Mouse (Mus musculus): ENCODE data around the gene Pnpla2. TPM values are rescaled to one million over a fixed set of nuclear protein-coding genes. Genes with fewer than 3 reads are reported as not detected.

The Pnpla2 gene
- polyA plus RNA-seq, 1 experiment = 436 TPM

GRCm38 (mm10) chr7:141432186-141432611 is 22.8 kb upstream of the Pnpla2 start:
- no peak overlapping the region for H3K27ac ChIP-seq (ENCODE audit: control insufficient read depth, insufficient read depth, low read depth, low read length)
- no peak overlapping the region for H3K4me3 ChIP-seq (ENCODE audit: control insufficient read depth, low read depth, low read length)
- no peaks in the 10 kb centered on the region for H3K27me3 ChIP-seq (ENCODE audit: control insufficient read depth, insufficient read depth, low read length)
- no peak for TF ChIP-seq CTCF (IDR thresholded peaks at IDR 0.05; ENCODE audit: control insufficient read depth, insufficient read depth, insufficient replicate concordance, low read depth, low read length)
- no peak for TF ChIP-seq POLR2A (IDR thresholded peaks at IDR 0.05; ENCODE audit: control insufficient read depth, low read depth, low read length)
- H3K4me1 ChIP-seq (ENCODE audit: control insufficient read depth, insufficient read depth, low read length) = peaks cover 6% of the 10 kb centered on the region
- H3K36me3 ChIP-seq (ENCODE audit: control insufficient read depth, insufficient read depth, low read length) = no peaks in the 10 kb centered on the region

- Histone ChIP-seq H3K4me3 (ENCODE audit: control insufficient read depth, low read depth, low read length) (no peak overlapping the region), H3K27me3 (ENCODE audit: control insufficient read depth, insufficient read depth, low read length) (no peaks in the 10 kb centered on the region), H3K4me1 (ENCODE audit: control insufficient read depth, insufficient read depth, low read length) (peaks cover 8% of the 10 kb centered on the region), H3K36me3 (ENCODE audit: control insufficient read depth, insufficient read depth, low read length) (no peaks in the 10 kb centered on the region), H3K27ac (ENCODE audit: control insufficient read depth, insufficient read depth, low read depth, low read length) (no peak overlapping the region)
- no peak for TF ChIP-seq CTCF (IDR thresholded peaks at IDR 0.05; ENCODE audit: control insufficient read depth, insufficient read depth, insufficient replicate concordance, low read depth, low read length)
- no peak for TF ChIP-seq POLR2A (IDR thresholded peaks at IDR 0.05; ENCODE audit: control insufficient read depth, low read depth, low read length)
These were observed 22.1 kb upstream of the Pnpla2 start for GRCm38 (mm10) chr7:141432741-141433516.

DNA sequence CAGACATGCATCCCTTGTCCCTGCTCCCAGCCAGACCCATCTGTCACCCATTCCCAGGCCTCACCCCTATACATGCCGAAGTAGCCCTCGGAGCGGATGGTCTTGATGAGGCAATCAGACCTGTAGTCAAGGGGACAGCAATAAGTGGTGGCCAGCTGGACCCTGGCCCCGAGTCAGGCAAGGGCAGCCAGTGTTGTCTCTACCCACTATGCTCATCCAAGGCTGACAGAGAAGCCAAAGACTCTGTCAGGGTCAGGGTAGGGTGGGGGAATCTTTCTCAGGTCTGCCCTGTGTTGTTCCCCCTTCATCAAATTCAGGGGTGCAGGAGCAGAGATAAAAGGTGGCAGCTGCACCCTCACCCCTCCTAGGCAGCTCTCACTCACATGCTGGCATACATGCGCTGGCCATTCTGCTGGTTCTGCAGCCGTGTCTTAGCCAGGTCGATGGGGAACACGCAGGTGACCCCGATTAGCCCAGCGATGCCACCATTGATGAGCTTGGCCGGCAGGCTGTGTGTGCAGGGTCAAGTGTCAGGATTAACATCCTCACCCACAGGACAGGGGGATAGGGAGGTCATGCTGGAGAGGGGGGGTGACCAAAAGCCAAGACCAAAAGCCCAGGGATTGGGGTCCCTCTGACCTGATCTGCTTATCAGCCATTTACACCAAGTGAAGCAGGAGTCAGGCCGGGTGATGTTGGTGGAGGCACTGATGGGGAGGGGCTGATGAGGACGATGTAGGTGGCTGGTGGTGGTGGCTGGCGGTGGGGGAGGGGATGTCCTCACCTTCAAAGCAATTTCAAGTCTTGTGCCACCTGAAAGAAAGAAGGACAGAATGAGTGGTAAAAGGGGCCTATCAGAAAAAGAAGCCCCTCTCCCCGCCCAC is 21.2 kb upstream of the Pnpla2 start:
- no peak overlapping the region for H3K27ac ChIP-seq (ENCODE audit: control insufficient read depth, insufficient read depth, low read depth, low read length)
- no peaks in the 10 kb centered on the region for H3K27me3 ChIP-seq (ENCODE audit: control insufficient read depth, insufficient read depth, low read length)
- no peaks in the 10 kb centered on the region for H3K36me3 ChIP-seq (ENCODE audit: control insufficient read depth, insufficient read depth, low read length)
- TF ChIP-seq POLR2A (IDR thresholded peaks at IDR 0.05; ENCODE audit: control insufficient read depth, low read depth, low read length) = 0 out of 2 replicates have a peak, but pooled peaks have one; percentile 15
- no peak for TF ChIP-seq CTCF (IDR thresholded peaks at IDR 0.05; ENCODE audit: control insufficient read depth, insufficient read depth, insufficient replicate concordance, low read depth, low read length)
- no peak overlapping the region for H3K4me3 ChIP-seq (ENCODE audit: control insufficient read depth, low read depth, low read length)
- H3K4me1 ChIP-seq (ENCODE audit: control insufficient read depth, insufficient read depth, low read length) = peaks cover 8% of the 10 kb centered on the region

GRCm38 (mm10) chr7:141434464-141434863 is 20.5 kb upstream of the Pnpla2 start:
- Histone ChIP-seq H3K27me3 (ENCODE audit: control insufficient read depth, insufficient read depth, low read length) (no peaks in the 10 kb centered on the region), H3K36me3 (ENCODE audit: control insufficient read depth, insufficient read depth, low read length) (no peaks in the 10 kb centered on the region), H3K4me3 (ENCODE audit: control insufficient read depth, low read depth, low read length) (0 out of 2 replicates have a peak overlapping the region, but pooled peaks have one; percentile 47), H3K27ac (ENCODE audit: control insufficient read depth, insufficient read depth, low read depth, low read length) (no peak overlapping the region), H3K4me1 (ENCODE audit: control insufficient read depth, insufficient read depth, low read length) (peaks cover 3% of the 10 kb centered on the region; the same call in 1 of the 2 replicates)
- TF ChIP-seq CTCF (IDR thresholded peaks at IDR 0.05; ENCODE audit: control insufficient read depth, insufficient read depth, insufficient replicate concordance, low read depth, low read length) = no peak
- no peak for TF ChIP-seq POLR2A (IDR thresholded peaks at IDR 0.05; ENCODE audit: control insufficient read depth, low read depth, low read length)

DNA sequence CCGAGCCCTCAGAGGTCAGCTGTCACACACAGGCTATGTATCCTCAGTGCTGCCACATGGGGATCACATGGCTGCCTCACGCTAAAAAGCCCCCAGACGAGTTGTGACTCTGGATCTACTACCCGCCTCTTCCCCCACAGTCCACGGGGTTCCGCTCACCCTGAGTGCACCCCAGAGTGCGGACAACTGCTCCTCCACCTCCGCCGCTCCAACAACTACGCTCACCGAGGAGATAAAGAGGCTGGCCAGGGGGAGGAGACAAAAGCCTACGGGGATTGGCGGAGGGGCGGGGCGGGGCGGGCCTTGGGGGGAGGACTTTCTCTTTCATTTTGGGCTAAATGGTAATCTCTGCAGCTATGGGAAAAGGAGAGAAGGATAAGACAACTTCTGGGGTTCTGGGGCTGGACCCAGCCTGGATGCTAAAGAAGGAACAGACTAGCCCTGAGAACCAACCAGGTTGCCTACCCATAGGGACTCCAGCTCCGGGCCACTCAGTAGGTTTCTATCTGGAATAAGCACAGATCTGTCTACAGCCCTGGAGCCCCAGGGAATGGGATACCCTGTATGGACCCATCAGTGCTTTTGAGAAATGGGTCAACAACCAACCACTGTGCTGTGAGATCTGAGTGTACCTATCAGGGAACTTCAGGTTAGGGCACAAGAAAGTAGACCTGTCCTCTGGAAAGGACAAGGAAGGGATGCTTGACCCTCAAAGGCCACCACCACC is 19.7 kb upstream of the Pnpla2 start:
- peak overlapping the region; percentile 47 for H3K4me3 ChIP-seq (ENCODE audit: control insufficient read depth, low read depth, low read length)
- H3K27me3 ChIP-seq (ENCODE audit: control insufficient read depth, insufficient read depth, low read length) = no peaks in the 10 kb centered on the region
- TF ChIP-seq POLR2A (IDR thresholded peaks at IDR 0.05; ENCODE audit: control insufficient read depth, low read depth, low read length) (0 out of 2 replicates have a peak, but pooled peaks have one; percentile 26), CTCF (IDR thresholded peaks at IDR 0.05; ENCODE audit: control insufficient read depth, insufficient read depth, insufficient replicate concordance, low read depth, low read length) (no peak)
- no peaks in the 10 kb centered on the region for H3K36me3 ChIP-seq (ENCODE audit: control insufficient read depth, insufficient read depth, low read length)
- H3K27ac ChIP-seq (ENCODE audit: control insufficient read depth, insufficient read depth, low read depth, low read length) = no peak overlapping the region
- peaks cover 3% of the 10 kb centered on the region; the same call in 1 of the 2 replicates for H3K4me1 ChIP-seq (ENCODE audit: control insufficient read depth, insufficient read depth, low read length)

DNA sequence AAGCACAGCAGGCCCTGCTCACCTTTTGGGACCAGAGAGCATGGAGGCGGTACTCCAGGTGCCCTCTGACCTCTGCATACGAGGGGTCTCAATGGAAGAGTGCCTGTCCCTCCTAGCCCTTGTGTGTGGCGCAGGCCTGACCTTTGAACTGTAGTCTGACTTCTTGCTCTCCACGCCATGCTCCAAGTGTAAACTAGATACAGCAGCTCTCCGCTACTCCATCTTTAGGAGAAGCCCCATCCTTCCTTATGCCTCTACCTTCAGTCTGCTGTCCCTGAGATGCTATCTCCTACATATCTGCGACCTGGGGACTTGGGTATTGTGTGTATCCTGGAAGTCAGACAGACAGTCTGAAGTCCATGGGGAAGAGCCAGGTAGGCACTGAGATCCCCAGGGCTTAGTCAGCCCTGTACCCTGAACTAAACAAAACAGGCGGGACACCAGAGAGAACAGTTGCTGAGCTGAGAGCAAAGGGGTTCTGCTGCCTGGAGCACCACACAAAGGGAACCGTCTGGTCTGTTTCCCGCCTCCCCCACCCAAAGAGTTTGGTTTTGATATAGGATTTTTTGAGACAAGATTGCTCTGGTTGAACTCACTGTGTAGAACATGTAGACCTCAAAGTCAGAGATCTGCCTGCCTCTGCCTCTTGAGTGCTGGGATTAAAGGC is 19.0 kb upstream of the Pnpla2 start:
- Histone ChIP-seq H3K4me1 (ENCODE audit: control insufficient read depth, insufficient read depth, low read length) (peaks cover 3% of the 10 kb centered on the region; the same call in 1 of the 2 replicates), H3K27ac (ENCODE audit: control insufficient read depth, insufficient read depth, low read depth, low read length) (no peak overlapping the region), H3K36me3 (ENCODE audit: control insufficient read depth, insufficient read depth, low read length) (no peaks in the 10 kb centered on the region), H3K4me3 (ENCODE audit: control insufficient read depth, low read depth, low read length) (no peak overlapping the region), H3K27me3 (ENCODE audit: control insufficient read depth, insufficient read depth, low read length) (no peaks in the 10 kb centered on the region)
- TF ChIP-seq CTCF (IDR thresholded peaks at IDR 0.05; ENCODE audit: control insufficient read depth, insufficient read depth, insufficient replicate concordance, low read depth, low read length) = no peak
- TF ChIP-seq POLR2A (IDR thresholded peaks at IDR 0.05; ENCODE audit: control insufficient read depth, low read depth, low read length) = no peak
